Mouse (Mus musculus): ENCODE results near the gene Abcc6.

DNA sequence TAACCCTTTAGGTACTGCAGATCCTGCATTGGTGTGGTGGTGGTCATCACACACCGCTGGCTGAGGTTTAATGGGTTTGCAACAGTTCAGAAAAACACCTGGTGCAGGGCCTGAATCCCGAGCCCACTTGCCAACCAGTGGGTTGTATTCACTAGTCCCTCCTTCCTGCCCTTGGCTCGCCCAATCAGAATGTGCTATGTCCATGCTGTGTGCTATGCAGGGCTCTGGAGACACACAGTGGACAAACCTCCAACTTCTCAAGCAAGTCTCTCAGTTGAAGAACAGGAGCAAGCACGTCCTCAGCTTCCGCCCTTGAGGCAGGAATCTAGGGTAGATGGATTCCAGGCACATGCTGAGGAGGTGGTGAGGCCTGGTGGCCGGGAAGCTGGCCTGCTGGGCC lies 55.6 kb downstream of the Abcc6 start:
- TF ChIP-seq MAZ (IDR thresholded peaks at IDR 0.05; ENCODE audit: low read depth, low read length), result no peak
- TF ChIP-seq CTCF (conservative IDR thresholded peaks at IDR 0.05 in 1 of 2, IDR thresholded peaks at IDR 0.05 in 1 of 2; ENCODE audit: low read depth in 2 of 2, low read length in 2 of 2), result peak in 1 of 2 experiments; percentile 56; a peak in 2 of 4 replicates
- TF ChIP-seq ZNF384 (IDR thresholded peaks at IDR 0.05; ENCODE audit: low read depth, low read length), result no peak
- TF ChIP-seq CHD1 (IDR thresholded peaks at IDR 0.05; ENCODE audit: low read depth, low read length), result no peak
- TF ChIP-seq ETS1 (conservative IDR thresholded peaks at IDR 0.05; ENCODE audit: low read depth, low read length), result no peak
- no peak for TF ChIP-seq POLR2A (IDR thresholded peaks at IDR 0.05; ENCODE audit: low read depth, low read length)
- TF ChIP-seq USF1 (IDR thresholded peaks at IDR 0.05; ENCODE audit: low read depth, low read length), result no peak
- no peak for TF ChIP-seq CHD2 (IDR thresholded peaks at IDR 0.05; ENCODE audit: low read length)
